Mouse (Mus musculus) midbrain, postnatal 0 days (tissue): ENCODE measurements at regions not wholly inside any gene's neighbourhood (a gene's known extent, or its start where the extent isn't known, plus 50 kb on each side); places are given as distances from the start of the nearest gene placed in this dataset.

Experiments
- ATAC-seq: fragments of 200-750 bp; cut with Nextera tagmentation; 2 replicates; pipeline ENCODE4 v1.8.0; 2017; ENCODE audit warnings: moderate number of reproducible peaks, mild to moderate bottlenecking, moderate TSS enrichment, moderate library complexity; ENCODE audit not compliant: low FRiP score
- DNase-seq: peaks from one replicate; pipeline ENCODE4 v3.0.0-alpha.2; 2015; ENCODE audit warnings: low spot score
- H3K27ac ChIP-seq: fragments of 300-500 bp; sonication (generic); 2 replicates; pipeline ENCODE4 v1.5.1; 2014; ENCODE audit warnings: low read depth, mild to moderate bottlenecking, low read length, mixed read lengths
- H3K27me3 ChIP-seq: fragments of 300-500 bp; sonication (generic); 2 replicates; pipeline ENCODE4 v1.6.1; 2014; ENCODE audit warnings: low read length, control low read depth, mixed read lengths; ENCODE audit not compliant: insufficient read depth
- H3K36me3 ChIP-seq: fragments of 300-500 bp; sonication (generic); 2 replicates; pipeline ENCODE4 v1.6.1; 2014; ENCODE audit warnings: low read length, control low read depth, mixed read lengths; ENCODE audit not compliant: insufficient read depth
- H3K4me1 ChIP-seq: fragments of 300-500 bp; sonication (generic); 2 replicates; pipeline ENCODE4 v1.6.1; 2014; ENCODE audit warnings: mild to moderate bottlenecking, control low read depth, antibody characterized with exemption, low read length, mixed read lengths; ENCODE audit not compliant: insufficient read depth
- H3K4me2 ChIP-seq: fragments of 300-500 bp; sonication (generic); 2 replicates; pipeline ENCODE4 v1.6.1; 2014; ENCODE audit warnings: low read depth, mild to moderate bottlenecking, low read length, mixed read lengths; ENCODE audit not compliant: poor library complexity, severe bottlenecking
- H3K4me3 ChIP-seq: fragments of 300-500 bp; sonication (generic); 2 replicates; pipeline ENCODE4 v1.5.1; 2014; ENCODE audit warnings: low read depth, mild to moderate bottlenecking, low read length, moderate library complexity
- H3K9ac ChIP-seq: fragments of 300-500 bp; sonication (generic); replicated peaks from 2 replicates; pipeline ENCODE4 v1.6.1; 2014; ENCODE audit warnings: mild to moderate bottlenecking, low read length, moderate library complexity, mixed read lengths; ENCODE audit not compliant: poor library complexity, severe bottlenecking
- H3K9me3 ChIP-seq: fragments of 300-500 bp; sonication (generic); 2 replicates; pipeline ENCODE4 v1.6.1; 2016; ENCODE audit warnings: low read length, control low read depth
- CTCF ChIP-seq: IDR thresholded peaks from 2 replicates; pipeline ENCODE4 v1.5.1; 2016; ENCODE audit warnings: antibody characterized with exemption, mild to moderate bottlenecking
- WGBS: fragments of 180-500 bp; shearing (Covaris S2); extraction: QIAGEN DNeasy Blood & Tissue Kit; methylation state at CpG from one replicate; pipeline ENCODE4 v1.1.7; 2014; 5-methylcytosine and 5-hydroxymethylcytosine counted together

DNA sequence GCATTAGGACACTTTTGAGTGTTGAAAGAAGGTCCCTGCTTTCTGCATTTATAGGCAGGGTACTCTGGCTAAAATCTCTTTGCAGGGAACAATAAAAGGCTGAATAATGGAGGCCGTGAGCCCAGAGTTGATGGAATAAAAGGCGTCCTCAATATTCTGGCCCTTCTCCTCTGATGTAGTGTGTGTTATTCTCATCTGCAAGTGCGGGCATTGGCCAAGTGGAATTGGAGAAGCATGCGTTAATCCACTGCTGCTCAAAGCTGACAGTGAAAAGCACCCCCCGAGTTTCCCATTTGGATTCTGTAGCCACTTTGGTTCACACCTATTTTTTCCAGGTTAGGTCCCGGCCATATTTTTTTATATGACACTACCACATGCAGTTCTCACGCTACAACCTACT lies 168.7 kb upstream of the Tbx18 start:
- ATAC-seq (no peak), DNase-seq (no peak)
- TF ChIP-seq CTCF, result no peak
- Histone ChIP-seq H3K9ac (no peak overlapping the region), H3K4me3 (no peak overlapping the region), H3K4me2 (no peak overlapping the region), H3K4me1 (no peaks in the 10 kb centered on the region), H3K27me3 (no peaks in the 10 kb centered on the region), H3K27ac (no peak overlapping the region), H3K9me3 (no peaks in the 10 kb centered on the region), H3K36me3 (no peaks in the 10 kb centered on the region)
- WGBS, result 64% methylated on average over 7 of the region's 7 CpGs

- Histone ChIP-seq H3K4me3 (no peak overlapping the region), H3K4me2 (no peak overlapping the region), H3K9me3 (no peaks in the 10 kb centered on the region), H3K36me3 (no peaks in the 10 kb centered on the region), H3K27ac (no peak overlapping the region), H3K4me1 (no peaks in the 10 kb centered on the region), H3K27me3 (no peaks in the 10 kb centered on the region), H3K9ac (no peak overlapping the region)
- no peak for TF ChIP-seq CTCF
- DNase-seq (no peak), ATAC-seq (no peak)
- WGBS, result 92% methylated on average over 8 of the region's 8 CpGs
Measured at GRCm38 (mm10) chr9:87921291-87921690, 190.2 kb upstream of the Tbx18 start.

GRCm38 (mm10) chr9:87925151-87925550 lies 194.1 kb upstream of the Tbx18 start:
- Histone ChIP-seq H3K4me2 (no peak overlapping the region), H3K4me3 (no peak overlapping the region), H3K36me3 (no peaks in the 10 kb centered on the region), H3K27ac (no peak overlapping the region), H3K4me1 (no peaks in the 10 kb centered on the region), H3K27me3 (no peaks in the 10 kb centered on the region), H3K9me3 (no peaks in the 10 kb centered on the region), H3K9ac (no peak overlapping the region)
- DNase-seq (no peak), ATAC-seq (no peak)
- no peak for TF ChIP-seq CTCF
- 87% methylated on average over 4 of the region's 4 CpGs for WGBS

DNA sequence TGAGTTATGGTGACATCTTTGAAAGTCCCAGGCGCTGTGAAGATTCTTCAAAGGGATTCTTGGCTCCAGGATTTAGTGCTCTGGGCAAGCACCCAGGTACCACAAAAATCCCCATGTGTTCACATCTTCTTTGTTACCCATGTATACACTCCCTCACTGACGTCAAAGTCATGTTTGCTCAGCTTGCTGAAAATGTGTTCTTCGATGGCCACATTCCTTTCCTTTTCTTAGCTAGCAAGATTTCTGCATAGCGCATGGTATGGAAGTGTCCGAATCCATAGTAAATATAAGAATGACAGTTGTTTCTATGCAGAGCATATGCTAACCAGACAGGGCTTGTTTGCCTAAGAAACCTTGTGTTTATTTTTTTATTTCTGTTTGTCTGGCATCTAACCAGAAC lies 202.2 kb upstream of the Tbx18 start:
- H3K36me3 ChIP-seq, result no peaks in the 10 kb centered on the region
- no peak for TF ChIP-seq CTCF
- no peak overlapping the region for H3K9ac ChIP-seq
- no peaks in the 10 kb centered on the region for H3K4me1 ChIP-seq
- ATAC-seq, result no peak
- no peak overlapping the region for H3K27ac ChIP-seq
- H3K4me3 ChIP-seq, result no peak overlapping the region
- H3K9me3 ChIP-seq, result no peaks in the 10 kb centered on the region
- 78% methylated on average over 5 of the region's 5 CpGs for WGBS
- DNase-seq, result no peak
- no peak overlapping the region for H3K4me2 ChIP-seq
- H3K27me3 ChIP-seq, result no peaks in the 10 kb centered on the region

- H3K27me3 ChIP-seq, result no peaks in the 10 kb centered on the region
- no peaks in the 10 kb centered on the region for H3K9me3 ChIP-seq
- ATAC-seq (no peak), DNase-seq (no peak)
- TF ChIP-seq CTCF, result no peak
- WGBS, result 94% methylated on average over 2 of the region's 2 CpGs
- H3K36me3 ChIP-seq, result no peaks in the 10 kb centered on the region
- no peak overlapping the region for H3K9ac ChIP-seq
- H3K4me2 ChIP-seq, result no peak overlapping the region
- H3K27ac ChIP-seq, result no peak overlapping the region
- no peaks in the 10 kb centered on the region for H3K4me1 ChIP-seq
- H3K4me3 ChIP-seq, result no peak overlapping the region
Measured at GRCm38 (mm10) chr9:87952426-87952825, 221.4 kb upstream of the Tbx18 start.

GRCm38 (mm10) chr9:87954941-87955340 lies 223.9 kb upstream of the Tbx18 start:
- Histone ChIP-seq H3K4me1 (no peaks in the 10 kb centered on the region), H3K4me3 (no peak overlapping the region), H3K9me3 (no peaks in the 10 kb centered on the region), H3K9ac (no peak overlapping the region), H3K36me3 (no peaks in the 10 kb centered on the region), H3K4me2 (no peak overlapping the region), H3K27me3 (no peaks in the 10 kb centered on the region), H3K27ac (no peak overlapping the region)
- TF ChIP-seq CTCF, result no peak
- no peak for DNase-seq
- ATAC-seq, result no peak

GRCm38 (mm10) chr9:87961796-87962195 lies 230.7 kb upstream of the Tbx18 start:
- ATAC-seq (no peak), DNase-seq (no peak)
- 92% methylated on average over 4 of the region's 4 CpGs for WGBS
- Histone ChIP-seq H3K9me3 (no peaks in the 10 kb centered on the region), H3K4me2 (no peak overlapping the region), H3K27me3 (no peaks in the 10 kb centered on the region), H3K4me1 (no peaks in the 10 kb centered on the region), H3K27ac (no peak overlapping the region), H3K4me3 (no peak overlapping the region), H3K36me3 (no peaks in the 10 kb centered on the region), H3K9ac (no peak overlapping the region)
- no peak for TF ChIP-seq CTCF
